ENCODE assay signal across 8 mouse cellular contexts in the genomic region with DNA sequence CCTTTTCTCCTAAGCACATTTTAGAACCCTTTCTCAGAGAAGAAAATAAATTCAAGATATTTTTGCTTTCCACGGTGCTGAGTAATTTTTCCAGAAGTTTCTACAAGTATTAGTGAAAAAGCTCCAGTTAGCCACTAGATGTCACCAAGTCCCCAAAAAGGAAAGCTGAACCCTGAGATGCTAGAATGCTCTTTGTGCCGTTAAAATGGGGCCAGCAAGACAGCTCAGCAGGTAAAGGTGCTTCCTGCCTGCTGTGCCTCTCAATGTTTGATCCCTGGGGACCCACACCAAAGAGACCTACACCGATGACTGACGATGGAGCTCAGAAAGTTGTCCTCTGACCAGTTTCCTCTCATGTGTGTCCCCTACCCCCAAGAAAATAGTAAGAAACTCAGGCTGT. TPM values are rescaled to one million over a fixed set of nuclear protein-coding genes. Genes with fewer than 3 reads are reported as not detected.
DNase-seq lines count a peak whose midpoint lies in the region; ATAC-seq and TF ChIP-seq lines count a peak whose summit lies in the region.
"Had no signal": no experiment of that assay in that cellular context is flagged by ENCODE, and none has a peak within 500 bp of the region (broad histone marks: within the 10 kb centered on the region; RNA-seq: fewer than 3 reads in every experiment).

No protein-coding gene starts in this region.

- no peak overlapping the region for H3K4me2 ChIP-seq in hindbrain, postnatal 0 days (ENCODE audit: low read depth, low read length)
- no peak overlapping the region for H3K4me2 ChIP-seq in hindbrain, embryonic 13.5 days
- H3K4me2 ChIP-seq in CH12.LX (ENCODE audit: insufficient read depth, low read depth, poor library complexity, severe bottlenecking) = no peak overlapping the region
- H3K4me2 ChIP-seq: lung, embryonic 15.5 days had no signal

- H3K36me3 ChIP-seq in hindbrain, postnatal 0 days (ENCODE audit: insufficient read depth, low read length) = no peaks in the 10 kb centered on the region
- no peaks in the 10 kb centered on the region for H3K36me3 ChIP-seq in hindbrain, embryonic 13.5 days
- H3K36me3 ChIP-seq in CH12.LX (replicated peaks in 1 of 2; ENCODE audit: control insufficient read depth in 1 of 2, insufficient read depth in 1 of 2, low read length in 1 of 2) = peaks cover 9 to 12% of the 10 kb centered on the region in 2 experiments
- H3K36me3 ChIP-seq: lung, embryonic 15.5 days had no signal

- dilution Hi-C loops in CH12.LX (cut with MboI; ENCODE audit: extremely low pct_ligation_motif_present, extremely low pct_unique_long_range_greater_than_20kb, low sequenced_read_pairs) = no loop called here

- no peaks in the 10 kb centered on the region for H3K79me2 ChIP-seq in CH12.LX (replicated peaks; ENCODE audit: control insufficient read depth, extremely low read depth, insufficient read depth, poor library complexity, severe bottlenecking)

- no peak for TF ChIP-seq EP300 in CH12.LX (IDR thresholded peaks at IDR 0.05; ENCODE audit: low read length)

- no peaks in the 10 kb centered on the region for H3K9me3 ChIP-seq in hindbrain, postnatal 0 days (ENCODE audit: low read length)
- H3K9me3 ChIP-seq in hindbrain, embryonic 13.5 days = no peaks in the 10 kb centered on the region
- H3K9me3 ChIP-seq in CH12.LX (replicated peaks; ENCODE audit: low read length) = no peaks in the 10 kb centered on the region
- H3K9me3 ChIP-seq: lung, embryonic 15.5 days had no signal

- peak; percentile 53 for TF ChIP-seq RAD21 in CH12.LX (IDR thresholded peaks at IDR 0.05; ENCODE audit: low read depth, low read length)

- no peak overlapping the region for H3K4me3 ChIP-seq in hindbrain, postnatal 0 days (ENCODE audit: low read length)
- no peak overlapping the region for H3K4me3 ChIP-seq in hindbrain, embryonic 13.5 days
- H3K4me3 ChIP-seq in CH12.LX (replicated peaks in 1 of 3; ENCODE audit: low read depth in 2 of 3, low read length in 2 of 3, poor library complexity in 1 of 3) = no peak overlapping the region
- H3K4me3 ChIP-seq: lung, embryonic 15.5 days had no signal

- DNase-seq in hindbrain, postnatal 0 days (ENCODE audit: low spot score) = peak; percentile 64
- DNase-seq in 3T3-L1 (ENCODE audit: low read depth, low spot score) (peak; percentile 68), CH12.LX (ENCODE audit: extremely low read depth) (no peak)
- DNase-seq in spleen, postnatal 14 days (ENCODE audit: low spot score in 2 of 2) = no peak

- no peaks in the 10 kb centered on the region for H3K4me1 ChIP-seq in hindbrain, postnatal 0 days (ENCODE audit: insufficient read depth, low read length)
- no peaks in the 10 kb centered on the region for H3K4me1 ChIP-seq in hindbrain, embryonic 13.5 days (replicated peaks)
- peaks cover 0 to 4% of the 10 kb centered on the region in 2 experiments; a peak in 1 of 4 replicates for H3K4me1 ChIP-seq in CH12.LX (ENCODE audit: control insufficient read depth in 1 of 2, insufficient read depth in 2 of 2)

- in situ Hi-C loops in CH12.LX (cut with MboI; ENCODE audit: low pct_ligation_motif_present, low pct_unique_long_range_greater_than_20kb, low sequenced_read_pairs) = loop anchor here (10.0 kb wide), 1 partner anchor 55 kb away; no protein-coding TSS in a partner anchor

- no peak for TF ChIP-seq POLR2A in CH12.LX (IDR thresholded peaks at IDR 0.05; ENCODE audit: low read depth, low read length)

- no peaks in the 10 kb centered on the region for H3K27me3 ChIP-seq in hindbrain, postnatal 0 days (ENCODE audit: insufficient read depth, low read length)
- no peaks in the 10 kb centered on the region for H3K27me3 ChIP-seq in hindbrain, embryonic 13.5 days
- H3K27me3 ChIP-seq in CH12.LX (replicated peaks) = no peaks in the 10 kb centered on the region
- H3K27me3 ChIP-seq: lung, embryonic 15.5 days had no signal

- no peak overlapping the region for H3K27ac ChIP-seq in hindbrain, postnatal 0 days
- no peak overlapping the region for H3K27ac ChIP-seq in hindbrain, embryonic 13.5 days
- no peak overlapping the region for H3K27ac ChIP-seq in CH12.LX (ENCODE audit: insufficient read depth, low read depth)
- H3K27ac ChIP-seq: lung, embryonic 15.5 days had no signal

- 37% methylated on average over 4 of the region's 4 CpGs for WGBS in hindbrain, postnatal 0 days
- WGBS in hindbrain, embryonic 13.5 days = 37% methylated on average over 4 of the region's 4 CpGs

- TF ChIP-seq CTCF in hindbrain, postnatal 0 days (IDR thresholded peaks at IDR 0.05; ENCODE audit: low read depth) = peak; percentile 70
- TF ChIP-seq CTCF in CH12.LX (conservative IDR thresholded peaks at IDR 0.05 in 1 of 2, IDR thresholded peaks at IDR 0.05 in 1 of 2; ENCODE audit: low read depth in 2 of 2, low read length in 2 of 2) = peak in 1 of 2 experiments; percentile 57; a peak in 2 of 4 replicates

- H3K9ac ChIP-seq in hindbrain, postnatal 0 days (replicated peaks; ENCODE audit: low read length) = no peak overlapping the region
- H3K9ac ChIP-seq in hindbrain, embryonic 13.5 days = no peak overlapping the region
- H3K9ac ChIP-seq in CH12.LX (ENCODE audit: insufficient read depth, low read depth) = no peak overlapping the region
- H3K9ac ChIP-seq: lung, embryonic 15.5 days had no signal

- no peak for ATAC-seq in hindbrain, postnatal 0 days
- ATAC-seq in hindbrain, embryonic 13.5 days (ENCODE audit: low FRiP score) = no peak
- ATAC-seq in inflammation-experienced regulatory T-cells, adult 6 months = peak; percentile 85
- no peak; the same call in 1 of the 2 replicates for ATAC-seq in erythroid progenitor cell, adult 5-6 weeks (replicated peaks; ENCODE audit: low FRiP score, poor library complexity, severe bottlenecking)

TF ChIP-seq in CH12.LX, 34 proteins besides CTCF, POLR2A, EP300 and RAD21:
- no peak for TF ChIP-seq USF2 (conservative IDR thresholded peaks at IDR 0.05; ENCODE audit: low read depth, low read length)
- TF ChIP-seq SMC3 (IDR thresholded peaks at IDR 0.05; ENCODE audit: low read depth, low read length) = peak; percentile 31
- TF ChIP-seq BHLHE40 (IDR thresholded peaks at IDR 0.05; ENCODE audit: low read depth, low read length) = no peak
- TF ChIP-seq E2F4 (IDR thresholded peaks at IDR 0.05; ENCODE audit: insufficient replicate concordance, low read depth, low read length) = no peak

RNA-seq across cellular contexts. Expression of a gene that starts 8.5 kb away (rescaled TPM):
- 35.9 and 39.5 TPM in 2 replicates for total RNA-seq in hindbrain, postnatal 0 days (2014; rRNA removed)
- 131 and 134 TPM in 2 replicates for polyA plus RNA-seq in hindbrain, postnatal 0 days (2015; fragmentation: Nextera tagmentation; extraction: Ambion mirVana)
- polyA plus RNA-seq in hindbrain, embryonic 13.5 days (2015; fragmentation: Nextera tagmentation; extraction: Ambion mirVana) = 170 TPM in 2 replicates
- total RNA-seq in CH12.LX (2012; rRNA removed) = 38.2 and 48.9 TPM in 2 replicates
- 57.3 and 63.8 TPM in 2 replicates for total RNA-seq in CH12.LX (2014; rRNA removed)
- 70.0 and 82.0 TPM in 2 replicates for polyA plus RNA-seq in CH12.LX (2012; ENCODE audit: insufficient read length, low read depth)
- polyA plus RNA-seq in inflammation-experienced regulatory T-cells, adult 6 months (2017; shearing (Covaris generic)) = 100 to 1,000 TPM in 1 of 3 experiments, 10 to 100 TPM in 2; 96.0 to 102 (median 98.8) TPM
- 59.8 and 69.6 TPM in 2 replicates for total RNA-seq in erythroid progenitor cell, adult 5-6 weeks (2015; ENCODE audit: low replicate concordance)
- total RNA-seq in erythroid progenitor cell, adult 5-6 weeks (2017; ENCODE audit: low replicate concordance) = 86.5 and 95.0 TPM in 2 replicates

RNA-seq across cellular contexts. Expression of a gene that starts 8.5 kb away (rescaled TPM):
- 3.9 and 6.0 TPM in 2 replicates for total RNA-seq in hindbrain, postnatal 0 days (2014; rRNA removed)
- polyA plus RNA-seq in hindbrain, postnatal 0 days (2015; fragmentation: Nextera tagmentation; extraction: Ambion mirVana) = 4.8 TPM in 2 replicates
- polyA plus RNA-seq in hindbrain, embryonic 13.5 days (2015; fragmentation: Nextera tagmentation; extraction: Ambion mirVana) = 3.1 and 3.5 TPM in 2 replicates
- total RNA-seq in CH12.LX (2012; rRNA removed) (6.1 and 6.2 TPM in 2 replicates), CH12.LX (2014; rRNA removed) (9.1 and 10.3 TPM in 2 replicates)
- 8.6 and 13.3 TPM in 2 replicates for polyA plus RNA-seq in CH12.LX (2012; ENCODE audit: insufficient read length, low read depth)
- 1 to 10 TPM; 3.1 to 5.2 (median 3.5) TPM for polyA plus RNA-seq in inflammation-experienced regulatory T-cells, adult 6 months (2017; shearing (Covaris generic))
- total RNA-seq in erythroid progenitor cell, adult 5-6 weeks (2015; ENCODE audit: low replicate concordance) = 1.3 TPM in 1 of 2 replicates, not detected in the other
- 1.4 and 2.1 TPM in 2 replicates for total RNA-seq in erythroid progenitor cell, adult 5-6 weeks (2017; ENCODE audit: low replicate concordance)

RNA-seq across cellular contexts. Expression of a gene that starts 24.0 kb away (rescaled TPM):
- total RNA-seq in hindbrain, postnatal 0 days (2014; rRNA removed) = 166 and 269 TPM in 2 replicates
- 202 and 203 TPM in 2 replicates for polyA plus RNA-seq in hindbrain, postnatal 0 days (2015; fragmentation: Nextera tagmentation; extraction: Ambion mirVana)
- polyA plus RNA-seq in hindbrain, embryonic 13.5 days (2015; fragmentation: Nextera tagmentation; extraction: Ambion mirVana) = 223 and 238 TPM in 2 replicates
- 2,800 and 2,905 TPM in 2 replicates for total RNA-seq in CH12.LX (2012; rRNA removed)
- 2,352 and 2,700 TPM in 2 replicates for total RNA-seq in CH12.LX (2014; rRNA removed)
- 869 and 1,197 TPM in 2 replicates for polyA plus RNA-seq in CH12.LX (2012; ENCODE audit: insufficient read length, low read depth)
- 100 to 1,000 TPM; 370 to 723 (median 685) TPM for polyA plus RNA-seq in inflammation-experienced regulatory T-cells, adult 6 months (2017; shearing (Covaris generic))
- total RNA-seq in erythroid progenitor cell, adult 5-6 weeks (2015; ENCODE audit: low replicate concordance) = 511 and 528 TPM in 2 replicates
- total RNA-seq in erythroid progenitor cell, adult 5-6 weeks (2017; ENCODE audit: low replicate concordance) = 549 and 1,031 TPM in 2 replicates

RNA-seq across cellular contexts. Expression of a gene that starts 26.1 kb away (rescaled TPM):
- 0.18 and 0.89 TPM in 2 replicates for total RNA-seq in hindbrain, postnatal 0 days (2014; rRNA removed)
- polyA plus RNA-seq in hindbrain, postnatal 0 days (2015; fragmentation: Nextera tagmentation; extraction: Ambion mirVana) = 0.44 and 0.76 TPM in 2 replicates
- polyA plus RNA-seq in hindbrain, embryonic 13.5 days (2015; fragmentation: Nextera tagmentation; extraction: Ambion mirVana) = 0.63 and 1.1 TPM in 2 replicates
- total RNA-seq in CH12.LX (2012; rRNA removed) = 16.2 and 23.2 TPM in 2 replicates
- 32.9 and 38.1 TPM in 2 replicates for total RNA-seq in CH12.LX (2014; rRNA removed)
- 53.4 and 69.0 TPM in 2 replicates for polyA plus RNA-seq in CH12.LX (2012; ENCODE audit: insufficient read length, low read depth)
- 1 to 10 TPM in 2 of 3 experiments, under 1 TPM in 1; 0.54 to 1.2 (median 1.1) TPM for polyA plus RNA-seq in inflammation-experienced regulatory T-cells, adult 6 months (2017; shearing (Covaris generic))
- total RNA-seq in erythroid progenitor cell, adult 5-6 weeks (2015; ENCODE audit: low replicate concordance) = 18.0 and 23.4 TPM in 2 replicates
- total RNA-seq in erythroid progenitor cell, adult 5-6 weeks (2017; ENCODE audit: low replicate concordance) = 8.9 and 12.6 TPM in 2 replicates

Comparison
In these comparisons a context has a peak if more than half of its experiments do, and no peak if none do; other contexts are left out.
1. DNase-seq: peak in hindbrain, postnatal 0 days (single experiment) and 3T3-L1 (single experiment); none in CH12.LX (single experiment) and spleen, postnatal 14 days (0 of 2).